Mouse (Mus musculus): ENCODE measurements at regions not wholly inside any gene's neighbourhood (a gene's known extent, or its start where the extent isn't known, plus 50 kb on each side); places are given as distances from the start of the nearest gene placed in this dataset.

DNA sequence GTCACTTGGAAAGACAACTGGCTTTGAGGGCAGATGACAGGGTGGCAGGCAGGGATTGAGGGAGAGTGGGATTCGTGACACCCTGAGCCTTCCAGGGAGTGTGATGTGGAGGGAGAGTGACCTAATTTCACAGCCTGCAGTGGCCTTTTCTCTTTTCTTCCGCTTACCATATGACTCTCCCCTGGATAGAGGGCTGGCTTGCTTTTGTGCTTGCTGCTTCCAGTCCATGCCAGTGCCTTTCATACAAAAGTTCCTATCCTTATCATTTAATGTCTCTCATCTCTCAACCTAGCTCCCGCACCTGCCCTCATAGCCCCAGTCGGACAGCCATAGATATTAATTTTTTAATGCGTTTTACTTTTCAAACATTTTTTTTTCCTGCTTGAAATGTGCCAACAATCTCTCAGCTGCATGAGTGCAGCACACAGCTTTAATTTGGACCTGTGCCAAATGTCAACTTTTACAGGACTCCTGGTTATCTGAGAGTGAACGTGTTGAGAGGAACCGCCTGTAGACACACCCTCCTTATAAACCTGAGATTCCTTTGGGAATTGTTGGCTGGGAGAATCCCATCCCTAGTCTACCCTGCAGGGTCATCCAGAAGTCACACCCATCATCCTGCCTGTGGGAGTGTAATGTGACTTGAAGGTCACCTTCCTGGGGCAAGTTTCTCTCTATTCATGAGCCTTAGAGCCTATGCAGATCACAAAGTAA, 260.3 kb upstream of the Igfbp3 start:
- TF ChIP-seq CTCF (IDR thresholded peaks at IDR 0.05; ENCODE audit: low read depth) (no peak), EP300 (optimal IDR thresholded peaks at IDR 0.05) (no peak)
